In the genomic region with DNA sequence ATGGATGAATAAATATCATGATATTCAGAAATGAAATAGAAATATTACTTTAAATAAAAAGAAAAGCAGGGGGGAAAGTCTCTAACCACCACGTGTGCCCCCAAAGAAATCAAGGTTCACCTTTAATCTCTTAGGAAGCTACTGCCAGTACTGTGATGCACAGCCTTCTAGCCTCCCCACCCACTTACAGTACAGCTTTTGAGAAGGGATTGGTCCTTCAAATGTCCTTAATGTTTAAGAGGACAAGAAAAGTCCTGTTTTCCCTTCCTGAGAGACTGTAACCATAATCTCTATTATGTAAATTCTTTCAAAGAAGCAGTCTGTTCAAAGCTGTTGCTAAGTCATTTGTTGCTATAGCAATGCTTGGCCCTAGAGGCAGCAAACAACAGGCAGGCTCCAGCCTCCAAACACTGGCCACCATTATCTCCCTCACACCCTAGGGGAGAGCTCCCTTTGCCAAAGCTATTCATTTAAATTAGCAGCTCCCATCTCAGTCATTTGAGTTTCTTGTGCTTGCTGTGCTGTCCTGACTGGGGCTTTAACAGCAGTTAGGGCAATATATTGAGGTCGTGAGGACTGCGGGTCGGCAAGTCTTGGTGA, we compare ENCODE assay signal across 10 mouse cellular contexts. TPM values are rescaled to one million over a fixed set of nuclear protein-coding genes. Genes with fewer than 3 reads are reported as not detected.
DNase-seq lines count a peak whose midpoint lies in the region; ATAC-seq lines count a peak whose summit lies in the region.
"Had no signal": no experiment of that assay in that cellular context is flagged by ENCODE, and none has a peak within 500 bp of the region (broad histone marks: within the 10 kb centered on the region; RNA-seq: fewer than 3 reads in every experiment).

No protein-coding gene starts in this region.

- H3K9ac ChIP-seq in forebrain, embryonic 13.5 days, result no peak overlapping the region
- H3K9ac ChIP-seq in heart, embryonic 11.5 days (ENCODE audit: low read depth, low read length), result no peak overlapping the region
- H3K9ac ChIP-seq in liver, embryonic 11.5 days (ENCODE audit: low read depth, low read length), result no peak overlapping the region

- WGBS in forebrain, embryonic 13.5 days, result 6% methylated on average over 4 of the region's 4 CpGs
- WGBS in heart, embryonic 11.5 days (ENCODE audit: insufficient replicate concordance), result 53% methylated on average over 4 of the region's 4 CpGs
- WGBS in liver, embryonic 11.5 days, result 65% methylated on average over 4 of the region's 4 CpGs

- no peak overlapping the region for H3K4me3 ChIP-seq in forebrain, embryonic 13.5 days
- no peak overlapping the region for H3K4me3 ChIP-seq in heart, embryonic 11.5 days (ENCODE audit: low read depth, low read length)
- H3K4me3 ChIP-seq in liver, embryonic 11.5 days (ENCODE audit: low read depth, low read length), result no peak overlapping the region

- H3K9me3 ChIP-seq in forebrain, embryonic 13.5 days (replicated peaks), result no peaks in the 10 kb centered on the region
- H3K9me3 ChIP-seq in heart, embryonic 11.5 days (replicated peaks; ENCODE audit: control insufficient read depth, low read length), result no peaks in the 10 kb centered on the region
- H3K9me3 ChIP-seq in liver, embryonic 11.5 days (ENCODE audit: control insufficient read depth, low read length), result no peaks in the 10 kb centered on the region

- H3K27ac ChIP-seq in forebrain, embryonic 13.5 days, result no peak overlapping the region
- H3K27ac ChIP-seq in heart, embryonic 11.5 days (ENCODE audit: low read depth, low read length), result no peak overlapping the region
- no peak overlapping the region for H3K27ac ChIP-seq in liver, embryonic 11.5 days (ENCODE audit: low read depth, low read length)

- no peak overlapping the region for H3K4me2 ChIP-seq in forebrain, embryonic 13.5 days
- H3K4me2 ChIP-seq in heart, embryonic 11.5 days, result no peak overlapping the region
- H3K4me2 ChIP-seq in liver, embryonic 11.5 days, result no peak overlapping the region

- peak; percentile 63 to 78 for DNase-seq in right cerebral cortex, postnatal 10 days (ENCODE audit: low spot score in 2 of 2)
- DNase-seq in right cerebral cortex, postnatal 4 days, result no peak
- DNase-seq in layer of hippocampus, postnatal 36 days, result peak; percentile 13 to 34
- peak; percentile 13 to 16 for DNase-seq in right cerebral cortex, postnatal 36 days (ENCODE audit: low spot score in 2 of 2)
- no peak for DNase-seq in adrenal gland, postnatal 14 days
- DNase-seq in liver, embryonic 11.5 days (ENCODE audit: low spot score), result no peak

- no peaks in the 10 kb centered on the region for H3K36me3 ChIP-seq in forebrain, embryonic 13.5 days (ENCODE audit: poor library complexity, severe bottlenecking)
- H3K36me3 ChIP-seq in heart, embryonic 11.5 days (ENCODE audit: control insufficient read depth, insufficient read depth, low read length), result no peaks in the 10 kb centered on the region
- H3K36me3 ChIP-seq in liver, embryonic 11.5 days (ENCODE audit: control insufficient read depth, insufficient read depth, low read length), result no peaks in the 10 kb centered on the region

- ATAC-seq in forebrain, embryonic 13.5 days, result peak; percentile 96
- no peak for ATAC-seq in heart, embryonic 11.5 days (replicated peaks; ENCODE audit: insufficient number of reproducible peaks, low FRiP score, low TSS enrichment)
- ATAC-seq in liver, embryonic 11.5 days (replicated peaks; ENCODE audit: low FRiP score), result no peak

- H3K27me3 ChIP-seq in forebrain, embryonic 13.5 days, result peaks cover 5% of the 10 kb centered on the region; the same call in 1 of the 2 replicates
- no peaks in the 10 kb centered on the region for H3K27me3 ChIP-seq in heart, embryonic 11.5 days (ENCODE audit: control insufficient read depth, insufficient read depth, low read length)
- H3K27me3 ChIP-seq in liver, embryonic 11.5 days (replicated peaks; ENCODE audit: control insufficient read depth, insufficient read depth, low read length), result no peaks in the 10 kb centered on the region

- H3K4me1 ChIP-seq in forebrain, embryonic 13.5 days, result peaks cover 21% of the 10 kb centered on the region
- H3K4me1 ChIP-seq in heart, embryonic 11.5 days (ENCODE audit: control insufficient read depth, insufficient read depth, low read length), result no peaks in the 10 kb centered on the region
- H3K4me1 ChIP-seq in liver, embryonic 11.5 days (replicated peaks; ENCODE audit: control insufficient read depth, insufficient read depth, low read length), result no peaks in the 10 kb centered on the region

RNA-seq across cellular contexts. Expression of a gene that starts 14.5 kb away (rescaled TPM):
- polyA plus RNA-seq in forebrain, embryonic 13.5 days (2015; fragmentation: Nextera tagmentation; extraction: Ambion mirVana), result not detected in 2 replicates
- not detected for total RNA-seq in layer of hippocampus, postnatal 36 days (2021)
- 0.34 TPM in 1 of 2 replicates, not detected in the other for polyA plus RNA-seq in heart, embryonic 11.5 days (2014; fragmentation: Nextera tagmentation; extraction: Ambion mirVana)
- not detected in 2 replicates for total RNA-seq in adrenal gland, postnatal 14 days (2021)
- not detected in 2 replicates for polyA plus RNA-seq in liver, embryonic 11.5 days (2014; fragmentation: Nextera tagmentation; extraction: Ambion mirVana)
- total RNA-seq: hematopoietic stem cell, adult 5-6 weeks; neutrophil, adult 5-6 weeks had no signal

Comparison
In these comparisons a context has a peak if more than half of its experiments do, and no peak if none do; other contexts are left out.
1. DNase-seq: peak in right cerebral cortex, postnatal 10 days (2 of 2), layer of hippocampus, postnatal 36 days (2 of 2) and right cerebral cortex, postnatal 36 days (2 of 2); none in right cerebral cortex, postnatal 4 days (single experiment), adrenal gland, postnatal 14 days (single experiment) and liver, embryonic 11.5 days (single experiment).